Mouse (Mus musculus): ENCODE measurements around the gene Plcg1.
A peak's percentile ranks its signal among the peaks of the same experiment; 100 is the strongest.

Plcg1 gene

DNA sequence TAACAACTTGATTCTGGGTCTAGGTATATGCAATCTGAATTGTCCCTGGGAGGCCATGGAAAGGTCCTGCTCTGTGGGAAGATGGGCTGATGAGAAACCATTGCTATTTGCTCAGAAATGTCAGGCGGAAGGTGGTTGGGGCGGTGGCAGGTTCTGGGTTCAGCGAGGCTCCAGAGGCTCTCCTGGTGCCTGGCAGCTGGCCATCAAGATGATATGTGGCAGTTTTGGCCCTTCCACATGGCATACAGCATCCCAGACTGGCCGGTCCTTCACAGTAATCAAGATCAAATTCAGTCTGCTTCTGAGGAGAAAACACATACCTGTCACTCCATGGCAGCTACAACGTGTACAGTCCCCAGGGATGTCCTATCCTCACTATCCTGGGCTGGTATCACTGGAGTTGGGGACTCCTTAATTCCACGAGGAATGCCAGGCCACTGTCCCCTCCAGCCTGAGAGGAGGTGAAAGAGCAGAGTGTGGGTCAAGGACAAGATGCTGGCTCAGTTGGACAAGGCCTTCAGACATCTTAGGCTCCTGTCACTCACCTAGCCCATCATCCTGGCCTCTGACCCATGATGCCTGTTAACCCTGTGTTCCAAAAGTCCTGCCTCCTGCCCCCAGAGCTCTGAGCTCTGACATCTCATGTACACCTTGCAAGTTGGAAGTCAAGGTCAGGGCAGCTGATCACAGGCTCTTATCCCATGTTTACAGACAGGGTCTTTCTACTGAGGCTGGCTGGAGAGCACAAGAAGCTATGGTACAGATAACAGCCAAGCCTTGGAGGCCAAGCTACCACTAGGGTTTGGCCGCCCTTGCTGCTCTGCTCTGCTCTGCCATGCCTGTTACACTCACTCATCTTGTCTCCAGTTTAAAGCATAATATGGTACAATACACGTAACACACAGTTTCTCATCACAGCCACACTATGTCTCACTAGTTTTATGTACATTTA, 40.5 kb downstream of the Plcg1 start:
- no peak for DNase-seq

DNA sequence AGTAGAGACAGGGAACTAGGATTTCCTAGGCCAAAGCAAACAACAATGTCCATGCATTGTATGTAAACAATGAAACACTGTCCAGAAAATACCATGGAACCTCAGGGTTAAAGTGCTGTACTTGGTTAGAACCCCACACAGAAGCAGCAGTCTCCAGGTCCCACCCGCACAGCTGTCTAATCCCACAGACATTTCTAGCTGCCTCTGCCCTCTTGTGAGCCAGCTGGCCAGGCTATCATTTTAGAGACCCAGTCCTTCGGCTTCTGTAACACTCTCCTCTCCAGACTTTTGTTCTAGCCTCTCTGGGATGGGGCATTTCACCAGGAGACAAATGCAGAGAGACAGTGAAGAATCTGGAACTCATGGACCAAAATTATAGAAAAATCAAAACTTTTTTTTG, 46.9 kb downstream of the Plcg1 start:
- DNase-seq = no peak

DNA sequence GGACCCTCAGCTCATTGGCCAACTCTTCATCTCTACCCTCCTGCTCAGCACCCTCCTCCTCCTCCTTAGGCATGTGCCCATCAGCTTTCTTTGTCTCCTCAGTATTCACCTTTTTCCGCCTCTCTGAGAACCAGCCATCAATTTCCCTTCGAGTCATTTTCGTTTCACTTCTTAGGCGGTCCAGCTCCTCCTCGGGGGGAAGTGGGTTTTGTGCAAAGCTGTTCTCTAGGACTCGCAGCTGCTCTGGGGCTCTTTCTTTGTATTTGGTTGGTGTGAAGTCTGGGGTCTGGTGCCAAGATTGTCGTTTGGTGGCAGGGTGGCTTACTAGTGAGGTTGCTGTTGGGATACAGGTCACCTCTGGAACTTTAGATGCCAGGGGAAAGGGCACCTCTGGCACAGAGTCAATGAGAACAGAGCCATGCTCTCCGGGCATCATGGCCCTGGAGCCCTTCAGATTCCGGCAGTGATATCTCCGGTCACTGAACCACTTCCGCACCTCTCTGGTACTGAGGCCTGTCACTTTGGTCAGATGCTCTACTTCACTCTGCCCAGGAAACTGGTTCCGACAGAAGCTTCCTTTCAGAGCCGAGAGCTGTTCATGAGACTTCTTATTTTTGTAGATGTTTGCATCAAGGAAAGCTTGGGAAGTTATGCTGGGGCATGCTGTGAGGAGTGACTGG, 49.2 kb downstream of the Plcg1 start:
- no peak for DNase-seq

DNA sequence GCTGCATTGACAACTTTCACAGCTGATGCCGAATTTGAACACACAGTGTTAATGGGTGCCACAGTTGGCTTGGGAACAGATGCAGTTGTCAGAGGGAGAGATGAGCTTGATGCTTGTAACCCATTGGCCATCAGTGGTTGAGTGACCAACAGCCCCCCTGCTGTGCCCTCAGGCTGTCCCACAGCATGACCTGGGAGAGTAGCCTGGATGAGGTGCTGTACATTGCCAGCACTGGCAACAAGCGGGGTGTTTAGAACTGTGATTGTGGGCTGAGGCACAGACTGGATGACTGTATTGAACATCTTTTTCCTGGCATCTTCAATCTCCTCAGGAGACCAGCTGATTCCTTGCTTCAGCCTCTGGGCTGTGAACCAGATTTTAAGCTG, 49.7 kb downstream of the Plcg1 start:
- no peak for DNase-seq

DNA sequence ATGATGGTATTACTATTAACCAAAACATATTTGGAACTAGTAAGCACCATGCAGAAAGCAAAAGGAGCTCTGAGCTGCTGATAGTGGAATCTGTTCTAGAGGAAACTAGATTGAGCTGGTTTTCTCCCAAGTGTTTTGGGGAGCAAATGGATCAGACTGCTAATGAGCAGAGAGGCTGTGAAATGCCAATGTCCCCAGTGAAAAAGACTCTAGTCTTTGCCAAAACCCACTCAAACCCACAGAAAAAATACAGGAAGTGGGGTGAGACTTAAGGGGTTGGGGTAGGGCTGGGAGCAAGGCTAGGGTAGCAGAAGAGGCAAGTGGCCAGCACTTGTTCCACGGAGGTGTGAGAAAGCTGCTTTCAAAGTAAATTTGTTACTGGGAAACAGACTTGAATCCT, 55.2 kb downstream of the Plcg1 start:
- DNase-seq = no peak

DNA sequence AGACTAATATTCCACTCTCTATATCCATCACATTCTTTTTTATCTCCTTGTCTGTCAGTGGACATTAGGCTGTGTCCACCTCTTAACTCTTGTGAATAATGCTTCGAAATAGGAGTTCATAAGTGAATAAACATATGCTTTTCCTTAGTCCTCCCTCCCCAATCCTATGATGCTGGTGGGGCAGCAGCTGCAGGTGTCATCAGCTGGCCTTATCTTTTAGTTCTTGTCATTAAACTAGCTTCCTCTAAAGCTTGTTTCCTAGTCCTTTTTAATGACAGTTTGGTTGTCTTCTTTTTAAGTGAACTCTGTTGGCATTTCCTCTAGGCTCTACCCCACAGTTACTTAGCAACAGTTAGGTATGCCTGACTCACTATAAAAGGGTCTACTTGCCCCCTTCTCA, 57.9 kb downstream of the Plcg1 start:
- no peak for DNase-seq

DNA sequence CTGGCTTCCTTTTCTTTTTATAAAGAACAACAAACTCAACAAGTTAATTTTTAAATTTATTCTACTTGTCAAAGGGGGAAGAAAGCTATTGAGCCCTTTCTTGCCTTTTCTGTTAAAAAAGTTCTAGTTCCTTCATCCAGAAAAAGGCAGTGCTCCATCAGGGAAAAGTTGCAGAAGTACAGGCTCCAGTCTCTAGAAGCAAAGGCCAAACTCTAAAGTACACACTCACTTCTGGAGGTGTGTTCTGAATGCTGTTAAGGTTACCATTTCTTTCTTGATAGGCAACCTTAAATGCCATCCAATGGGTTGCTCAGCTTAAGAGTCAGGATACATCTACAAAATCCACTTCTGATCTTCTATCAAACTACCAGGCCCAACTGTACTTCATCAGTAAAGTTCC, 58.6 kb downstream of the Plcg1 start:
- no peak for DNase-seq

DNA sequence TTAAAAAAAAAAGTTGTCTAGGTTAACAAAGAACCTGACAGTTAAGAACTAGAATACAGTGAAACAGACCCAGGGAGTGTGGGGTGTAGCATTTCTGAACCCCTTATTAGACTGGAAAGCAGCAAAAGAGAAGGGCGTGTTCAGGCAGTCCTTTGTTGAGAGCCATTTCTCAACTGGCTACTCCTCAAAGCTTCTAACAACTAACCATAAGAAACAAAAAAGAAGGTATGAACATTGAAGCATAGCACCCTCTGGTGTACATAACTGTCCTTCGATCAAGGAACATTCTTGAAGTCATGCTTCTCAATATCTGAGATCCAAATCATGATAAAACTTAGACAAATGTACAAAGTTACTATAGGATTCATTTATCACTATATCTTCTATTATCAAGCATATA, 62.0 kb downstream of the Plcg1 start:
- DNase-seq = peak; percentile 30

DNA sequence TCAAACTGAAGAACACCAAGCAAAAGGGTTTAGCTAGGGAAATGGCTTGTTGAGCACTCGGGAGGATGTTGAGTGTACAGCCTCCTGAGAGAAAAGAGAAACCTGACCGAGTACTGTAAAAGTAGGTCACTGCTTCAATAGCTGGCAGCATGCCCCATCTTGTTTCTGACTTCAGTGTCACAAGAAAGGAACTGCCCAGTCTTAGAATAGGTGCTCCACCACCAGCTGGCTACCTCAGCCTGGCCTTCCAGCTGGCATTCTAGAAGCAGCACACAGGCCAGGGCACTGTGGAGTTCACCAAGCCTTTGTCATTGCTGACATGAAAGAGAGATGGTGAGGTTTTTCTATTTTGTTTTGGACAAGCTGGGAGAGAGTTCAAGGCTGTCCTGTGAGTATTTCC, 65.9 kb downstream of the Plcg1 start:
- DNase-seq = peak; percentile 73

DNA sequence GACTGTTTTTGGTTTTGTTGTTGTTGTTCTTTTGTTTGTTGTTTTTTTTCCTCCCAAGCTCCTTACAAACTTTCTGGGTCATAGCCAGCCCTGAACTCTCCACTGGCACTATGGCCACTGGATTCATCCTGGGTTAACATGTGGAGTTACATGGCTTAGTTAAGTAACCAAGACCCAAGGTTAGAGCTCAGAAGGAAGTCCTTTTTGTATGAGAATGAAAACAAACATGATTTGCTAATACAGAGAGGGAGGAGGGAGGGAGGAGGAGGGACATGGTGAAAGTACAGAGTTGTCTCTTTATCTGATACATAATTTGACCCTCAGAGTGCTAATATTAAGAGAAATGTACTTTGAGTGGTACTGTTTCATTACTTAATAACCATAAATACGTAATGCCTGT, 67.1 kb downstream of the Plcg1 start:
- DNase-seq = no peak

DNA sequence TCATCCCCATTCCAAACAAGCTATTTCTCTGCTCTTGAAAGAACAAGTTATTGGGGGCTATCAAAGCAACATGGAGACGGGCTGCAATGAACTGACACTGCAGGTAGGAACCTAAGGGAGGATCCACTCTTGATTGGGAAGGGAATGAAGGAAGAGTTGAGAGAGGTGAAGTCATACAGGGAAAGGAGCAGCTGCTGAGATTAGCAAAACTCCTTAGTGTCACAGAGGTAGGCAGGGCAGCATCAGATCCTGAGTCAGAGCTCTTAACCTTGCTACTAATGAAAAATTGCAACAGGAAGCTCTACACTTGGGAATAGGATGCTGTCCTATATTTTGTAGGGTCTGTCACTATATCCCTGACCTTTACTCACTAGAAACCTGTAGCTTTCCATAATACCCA, 69.9 kb downstream of the Plcg1 start:
- DNase-seq = no peak

DNA sequence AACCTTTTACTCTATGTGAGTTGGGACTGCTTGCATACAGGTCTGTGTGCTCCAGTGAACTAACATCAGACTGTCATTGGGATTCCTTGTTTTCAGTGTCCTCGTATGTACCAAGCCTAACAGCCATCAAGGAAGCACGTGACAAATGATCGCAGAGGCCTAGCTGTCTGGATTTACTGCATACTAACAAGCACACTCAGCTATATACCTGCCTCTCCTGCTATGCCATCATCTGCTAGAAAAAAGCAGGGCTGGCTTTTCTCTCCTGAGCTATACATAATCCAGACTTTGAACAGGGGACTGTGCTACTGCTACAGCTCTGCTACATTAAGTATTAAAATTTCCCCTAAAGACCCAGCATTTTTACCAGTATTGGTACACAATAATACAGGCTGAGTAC, 71.2 kb downstream of the Plcg1 start:
- DNase-seq = no peak

DNA sequence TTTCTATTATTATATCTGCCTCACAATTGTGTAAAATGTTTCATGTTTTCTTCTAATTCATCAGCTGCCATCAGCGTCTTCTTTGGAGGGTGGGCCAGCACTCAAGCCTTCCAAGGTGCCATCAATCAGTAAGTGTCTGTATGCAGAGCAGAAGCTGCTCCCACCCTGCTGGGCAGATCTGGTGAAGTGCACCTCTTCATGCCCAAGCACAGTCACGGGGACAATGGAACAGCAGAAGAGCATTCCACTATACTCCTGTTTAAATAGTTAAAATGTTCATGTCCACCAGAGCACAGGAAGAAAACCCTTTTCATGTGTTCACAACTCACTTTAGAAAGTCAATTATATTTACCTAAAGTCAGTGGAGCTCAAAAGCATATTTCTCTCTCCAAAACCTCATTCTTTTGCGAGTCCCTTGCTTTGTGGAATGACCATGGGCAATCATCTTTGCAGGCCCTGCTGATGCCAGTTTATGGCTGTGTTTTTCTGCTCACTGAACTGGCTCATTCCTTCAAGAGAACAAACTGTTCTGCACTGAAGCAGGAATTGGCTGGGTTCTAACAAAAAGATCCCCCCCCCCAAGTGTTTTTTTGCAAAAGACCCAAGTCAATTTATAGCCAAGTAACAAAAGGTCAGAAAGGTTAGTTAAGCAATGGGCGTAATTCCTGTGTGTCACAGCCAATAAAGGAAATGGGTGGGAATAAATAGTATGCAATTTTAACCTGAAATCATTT, 73.9 kb downstream of the Plcg1 start:
- DNase-seq = peak; percentile 62

DNA sequence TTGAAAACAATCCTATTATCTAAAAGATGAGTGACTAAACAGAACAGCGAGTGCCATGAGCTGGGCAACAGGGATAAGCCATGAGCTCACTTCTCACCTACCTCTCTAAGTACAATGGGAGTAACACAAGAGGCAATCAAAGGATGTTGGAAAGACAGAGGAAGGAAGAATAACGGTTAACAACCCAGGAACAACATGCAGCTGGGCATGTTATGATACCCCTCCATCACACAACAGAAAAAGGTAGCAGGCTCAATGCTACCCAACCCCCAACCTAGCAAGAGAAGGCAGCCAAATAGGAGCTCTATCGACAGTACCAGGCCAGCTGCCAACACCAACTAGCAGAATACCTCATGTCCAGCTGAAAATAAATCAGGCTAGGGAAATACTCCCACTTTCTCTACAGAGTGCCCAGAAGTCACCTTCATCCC, 75.0 kb downstream of the Plcg1 start:
- peak; percentile 37 for DNase-seq

DNA sequence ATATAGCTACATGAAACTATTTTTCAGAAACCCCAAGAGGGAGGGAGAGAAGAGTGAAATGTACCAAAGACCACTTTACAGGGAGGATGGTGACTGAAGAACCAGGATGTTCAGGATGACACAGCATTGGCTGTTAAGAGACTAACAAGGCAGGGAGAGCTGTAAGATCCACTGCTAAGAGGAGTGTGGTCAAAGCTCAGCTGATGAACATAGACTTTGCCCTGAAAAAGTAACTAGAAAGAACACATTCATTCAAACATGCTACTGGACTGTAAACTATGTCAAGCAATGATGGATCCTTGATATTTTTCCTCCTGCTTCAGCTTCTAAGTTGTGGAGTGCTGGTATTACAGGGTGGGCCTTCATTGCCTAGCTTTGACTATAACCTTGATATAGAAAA, 79.3 kb downstream of the Plcg1 start:
- DNase-seq = no peak

DNA sequence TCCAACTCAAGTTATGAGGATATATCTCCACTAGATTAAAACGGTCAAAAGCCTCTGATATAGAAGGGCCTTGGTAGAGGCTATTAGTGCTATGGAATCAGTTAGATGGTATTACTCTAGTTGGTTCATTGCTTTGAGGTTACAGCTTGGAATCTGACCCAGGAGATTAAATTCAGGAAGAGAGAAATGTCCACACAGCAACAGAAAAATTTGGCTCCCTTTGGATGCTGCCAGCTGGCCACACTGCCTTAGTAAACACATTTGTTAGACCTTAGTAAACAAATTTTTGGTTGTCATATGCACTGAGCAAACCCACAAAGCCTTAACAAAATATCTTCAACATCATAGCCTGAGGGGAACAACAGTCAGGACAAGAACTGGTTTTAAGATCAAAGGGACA, 79.7 kb downstream of the Plcg1 start:
- DNase-seq = peak; percentile 36
